Mouse (Mus musculus) heart, embryonic 14.5 days (tissue): Measurements from ENCODE around the gene Gpx4. TPM values are rescaled to one million over a fixed set of nuclear protein-coding genes. Genes with fewer than 3 reads are reported as not detected.

ENCODE experiments used
- ATAC-seq: fragments of 200-750 bp; cut with Nextera tagmentation; 2 replicates; pipeline ENCODE4 v1.8.0; 2017; ENCODE audit warnings: low read depth, moderate TSS enrichment; ENCODE audit not compliant: insufficient number of reproducible peaks, insufficient read depth, low FRiP score
- H3K27ac ChIP-seq, 2 experiments: fragments of 200-500 bp in 1 of 2; fragments of 300-500 bp in 1 of 2; sonication (generic) in 1 of 2; replicated peaks in 1 of 2; 2 replicates each; pipeline ENCODE4 v1.5.1; 2012 to 2014; ENCODE audit warnings: low read depth in 2 of 2, low read length in 2 of 2, control low read depth in 1 of 2, mild to moderate bottlenecking in 1 of 2, mixed read lengths in 1 of 2; ENCODE audit not compliant: control insufficient read depth in 1 of 2, insufficient read depth in 1 of 2
- H3K27me3 ChIP-seq: fragments of 300-500 bp; sonication (generic); 2 replicates; pipeline ENCODE4 v1.6.1; 2014; ENCODE audit warnings: mild to moderate bottlenecking, low read length, control low read depth; ENCODE audit not compliant: control insufficient read depth, insufficient read depth
- H3K36me3 ChIP-seq: fragments of 300-500 bp; sonication (generic); 2 replicates; pipeline ENCODE4 v1.6.1; 2014; ENCODE audit warnings: mild to moderate bottlenecking, control low read depth, low read length, mixed read lengths; ENCODE audit not compliant: control insufficient read depth, insufficient read depth
- H3K4me1 ChIP-seq, 2 experiments: fragments of 200-500 bp in 1 of 2; fragments of 300-500 bp in 1 of 2; sonication (generic) in 1 of 2; 2 replicates each; pipeline ENCODE4 v1.6.1; 2012 to 2014; ENCODE audit warnings: low read length in 2 of 2, control low read depth in 1 of 2, mixed read lengths in 1 of 2; ENCODE audit not compliant: control insufficient read depth in 2 of 2, insufficient read depth in 2 of 2
- H3K4me2 ChIP-seq: fragments of 300-500 bp; sonication (generic); 2 replicates; pipeline ENCODE4 v1.6.1; 2014; ENCODE audit warnings: mild to moderate bottlenecking, low read length
- H3K4me3 ChIP-seq, 2 experiments: fragments of 200-500 bp in 1 of 2; fragments of 300-500 bp in 1 of 2; sonication (generic) in 1 of 2; 2 replicates each; pipeline ENCODE4 v1.5.1; 2012 to 2014; ENCODE audit warnings: low read length in 2 of 2, mild to moderate bottlenecking in 2 of 2, control low read depth in 1 of 2, low read depth in 1 of 2, moderate library complexity in 1 of 2; ENCODE audit not compliant: control insufficient read depth in 1 of 2, insufficient read depth in 1 of 2
- H3K9ac ChIP-seq: fragments of 300-500 bp; sonication (generic); 2 replicates; pipeline ENCODE4 v1.6.1; 2014; ENCODE audit warnings: mild to moderate bottlenecking, low read length
- H3K9me3 ChIP-seq: fragments of 300-500 bp; sonication (generic); 2 replicates; pipeline ENCODE4 v1.6.1; 2016; ENCODE audit warnings: low read length, control low read depth; ENCODE audit not compliant: control insufficient read depth
- WGBS: fragments of 180-500 bp; shearing (Covaris S2); extraction: QIAGEN DNeasy Blood & Tissue Kit; methylation state at CpG from one replicate; pipeline ENCODE4 v1.1.7; 2014; 5-methylcytosine and 5-hydroxymethylcytosine counted together
- polyA plus RNA-seq: library from polyadenylated mRNA; unstranded; fragments of >200 nt; fragmentation: Nextera tagmentation; extraction: Ambion mirVana; gene quantifications from 2 replicates; pipeline ENCODE4 v1.2.1, GENCODE M21; 2014

Gpx4 gene
- polyA plus RNA-seq, 1 experiment from 2014 or later = 757 TPM

- H3K9me3 ChIP-seq = no peaks in the 10 kb centered on the region
- H3K27ac ChIP-seq = no peak overlapping the region
- no peak for ATAC-seq
- no peak overlapping the region for H3K9ac ChIP-seq
- peaks cover 9 to 12% of the 10 kb centered on the region in 2 experiments; a peak in 3 of 4 replicates for H3K4me1 ChIP-seq
- H3K4me3 ChIP-seq = no peak overlapping the region
- H3K36me3 ChIP-seq = peaks cover 4% of the 10 kb centered on the region; the same call in 1 of the 2 replicates
- 84% methylated on average over 5 of the region's 5 CpGs for WGBS
- H3K27me3 ChIP-seq = no peaks in the 10 kb centered on the region
- H3K4me2 ChIP-seq = no peak overlapping the region
These were observed 23.2 kb upstream of the Gpx4 start for GRCm38 (mm10) chr10:80023758-80024157.

- ATAC-seq = no peak
- no peak overlapping the region for H3K4me3 ChIP-seq
- 76% methylated on average over 15 of the region's 15 CpGs for WGBS
- no peak overlapping the region for H3K27ac ChIP-seq
- peaks cover 2 to 6% of the 10 kb centered on the region in 2 experiments; a peak in 3 of 4 replicates for H3K4me1 ChIP-seq
- H3K9me3 ChIP-seq = no peaks in the 10 kb centered on the region
- no peak overlapping the region for H3K9ac ChIP-seq
- H3K36me3 ChIP-seq = peaks cover 4% of the 10 kb centered on the region; the same call in 1 of the 2 replicates
- no peaks in the 10 kb centered on the region for H3K27me3 ChIP-seq
- no peak overlapping the region for H3K4me2 ChIP-seq
These were observed 22.5 kb upstream of the Gpx4 start for GRCm38 (mm10) chr10:80024229-80025043.

DNA sequence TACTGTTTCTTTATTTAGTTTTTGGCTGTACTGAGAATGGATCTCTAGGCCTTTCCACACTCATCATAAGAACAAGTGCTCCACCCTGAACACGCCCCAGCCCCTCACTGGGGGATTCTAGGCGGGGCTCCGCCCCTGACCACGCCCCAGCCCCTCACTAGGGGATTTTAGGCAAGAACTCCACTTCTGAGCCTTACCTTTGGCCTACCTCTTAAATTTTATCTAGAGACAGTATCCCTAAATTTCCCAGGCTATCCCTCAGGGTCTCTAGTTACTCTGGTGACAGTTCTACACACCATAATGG lies 22.0 kb upstream of the Gpx4 start:
- no peaks in the 10 kb centered on the region for H3K9me3 ChIP-seq
- WGBS = 55% methylated on average over 4 of the region's 4 CpGs
- no peak overlapping the region for H3K9ac ChIP-seq
- peaks cover 0 to under 1% of the 10 kb centered on the region in 2 experiments; a peak in 1 of 4 replicates for H3K4me1 ChIP-seq
- H3K27me3 ChIP-seq = no peaks in the 10 kb centered on the region
- no peak for ATAC-seq
- no peak overlapping the region for H3K27ac ChIP-seq
- no peak overlapping the region for H3K4me2 ChIP-seq
- no peak overlapping the region for H3K4me3 ChIP-seq
- peaks cover 4% of the 10 kb centered on the region; the same call in 1 of the 2 replicates for H3K36me3 ChIP-seq

DNA sequence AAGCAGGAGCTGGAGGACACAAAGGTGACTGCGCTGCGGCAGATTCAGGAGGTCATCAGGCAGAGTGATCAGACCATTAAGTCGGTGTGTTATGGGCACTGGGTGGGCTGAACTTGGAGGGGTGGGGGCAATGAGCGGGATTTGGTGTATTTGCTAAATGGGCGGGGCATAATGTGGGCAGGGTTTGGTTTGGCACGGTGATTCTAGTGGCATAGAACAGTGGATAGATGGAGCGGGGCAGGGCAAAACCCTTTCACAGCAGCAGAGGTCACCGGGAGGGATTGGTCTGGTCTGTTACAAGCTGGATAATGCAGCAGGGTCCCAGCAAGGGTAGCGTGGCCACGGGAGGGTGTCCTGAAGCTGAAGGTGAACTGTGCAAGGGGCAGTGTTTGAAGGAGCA lies 21.5 kb upstream of the Gpx4 start:
- Histone ChIP-seq H3K9ac (no peak overlapping the region), H3K4me3 (no peak overlapping the region), H3K27ac (no peak overlapping the region), H3K27me3 (no peaks in the 10 kb centered on the region), H3K4me1 (no peaks in the 10 kb centered on the region; a peak in 1 of 4 replicates), H3K4me2 (no peak overlapping the region), H3K36me3 (peaks cover 4% of the 10 kb centered on the region; the same call in 1 of the 2 replicates), H3K9me3 (no peaks in the 10 kb centered on the region)
- no peak for ATAC-seq
- 76% methylated on average over 10 of the region's 10 CpGs for WGBS

DNA sequence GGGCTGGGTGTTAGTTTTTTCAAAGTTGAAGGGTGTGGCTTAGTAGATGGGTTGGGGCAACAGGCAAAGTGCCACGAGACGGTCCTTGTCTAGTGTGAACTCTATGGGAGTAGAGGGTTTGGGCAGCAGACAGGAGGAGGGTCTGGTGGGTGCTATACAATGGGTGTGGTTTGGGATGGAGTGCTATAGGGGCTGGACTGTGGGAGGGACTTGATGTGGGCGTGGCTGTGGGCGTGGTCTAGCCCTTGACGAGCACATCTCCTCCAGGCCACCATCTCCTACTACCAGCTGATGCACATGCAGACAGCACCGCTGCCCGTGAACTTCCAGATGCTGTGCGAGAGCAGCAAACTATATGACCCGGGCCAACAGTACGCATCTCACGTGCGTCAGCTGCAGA lies 21.1 kb upstream of the Gpx4 start:
- H3K9me3 ChIP-seq = no peaks in the 10 kb centered on the region
- WGBS = 66% methylated on average over 12 of the region's 12 CpGs
- H3K9ac ChIP-seq = no peak overlapping the region
- H3K27ac ChIP-seq = no peak overlapping the region
- no peaks in the 10 kb centered on the region for H3K4me1 ChIP-seq
- peaks cover 4% of the 10 kb centered on the region for H3K36me3 ChIP-seq
- ATAC-seq = no peak
- no peaks in the 10 kb centered on the region for H3K27me3 ChIP-seq
- no peak overlapping the region for H3K4me3 ChIP-seq
- no peak overlapping the region for H3K4me2 ChIP-seq

- Histone ChIP-seq H3K4me2 (no peak overlapping the region), H3K27ac (no peak overlapping the region), H3K27me3 (no peaks in the 10 kb centered on the region), H3K9ac (no peak overlapping the region), H3K4me1 (peaks cover 5% of the 10 kb centered on the region in 2 experiments), H3K4me3 (no peak overlapping the region), H3K9me3 (no peaks in the 10 kb centered on the region), H3K36me3 (peaks cover 4% of the 10 kb centered on the region)
- no peak for ATAC-seq
- WGBS = 70% methylated on average over 20 of the region's 20 CpGs
These were observed 19.1 kb upstream of the Gpx4 start for GRCm38 (mm10) chr10:80027681-80028520.

DNA sequence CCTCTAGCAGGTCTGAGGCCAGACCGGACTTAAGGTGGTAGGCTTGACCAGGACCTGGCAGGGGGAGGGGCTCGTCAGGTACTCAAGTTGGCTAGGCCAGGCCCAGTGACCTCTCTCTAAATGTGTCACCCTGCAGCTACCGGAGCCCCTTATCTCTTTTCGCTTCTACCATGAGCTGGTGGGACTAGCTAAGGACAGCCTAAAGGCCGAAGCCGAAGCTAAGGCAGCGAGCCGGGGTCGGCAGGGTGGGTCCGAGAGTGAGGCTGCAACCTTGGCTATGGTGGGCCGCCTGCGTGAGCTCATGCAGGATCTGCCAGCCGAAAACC lies 18.5 kb upstream of the Gpx4 start:
- 92% methylated on average over 13 of the region's 13 CpGs for WGBS
- Histone ChIP-seq H3K9me3 (no peaks in the 10 kb centered on the region), H3K9ac (no peak overlapping the region)

More for the DNA sequence above, 18.5 kb upstream of the Gpx4 start:
- Histone ChIP-seq H3K4me2 (no peak overlapping the region), H3K36me3 (peaks cover 4% of the 10 kb centered on the region), H3K4me1 (peaks cover 11% of the 10 kb centered on the region in 2 experiments), H3K4me3 (no peak overlapping the region), H3K27me3 (no peaks in the 10 kb centered on the region), H3K27ac (no peak overlapping the region)
- ATAC-seq = no peak
